Mouse (Mus musculus): ENCODE results near the gene Nkx2-4.

DNA sequence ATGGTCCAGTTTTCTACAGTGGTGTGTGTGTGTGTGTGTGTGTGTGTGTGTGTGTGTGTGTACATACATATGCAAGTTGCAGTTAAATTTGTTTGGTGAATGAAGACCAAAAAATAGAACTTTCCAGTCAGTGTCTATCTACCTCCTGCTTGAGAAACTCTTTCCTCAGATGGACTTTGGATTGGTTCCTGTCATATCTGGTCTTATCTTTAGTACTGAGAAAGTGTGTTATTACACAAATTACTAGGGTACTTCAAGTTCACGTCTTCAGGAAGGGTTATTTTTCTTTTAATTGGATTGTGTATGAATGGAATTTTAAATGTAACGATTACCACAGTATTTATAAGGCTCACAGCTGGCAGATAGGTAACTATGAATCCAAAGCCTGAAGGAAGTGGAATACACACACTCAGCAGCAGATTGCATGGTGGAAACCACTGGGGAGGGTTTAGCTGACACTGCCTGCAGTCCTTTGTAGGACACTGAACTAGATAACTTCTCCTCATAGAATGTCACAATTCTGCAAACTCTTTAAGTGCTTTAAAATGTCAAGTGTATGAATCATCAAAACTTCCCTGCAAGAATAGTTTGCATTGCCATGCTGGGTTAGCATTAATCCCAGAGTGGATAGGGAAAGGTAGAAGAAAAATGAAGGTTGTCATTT lies 31.9 kb downstream of the Nkx2-4 start:
- TF ChIP-seq EP300 (IDR thresholded peaks at IDR 0.05; ENCODE audit: low read depth) (no peak), CTCF (IDR thresholded peaks at IDR 0.05; ENCODE audit: low read depth) (no peak)

Measured in heart, postnatal 0 days (tissue).